Mouse (Mus musculus) heart, embryonic 10.5 days (tissue): ENCODE measurements at regions not wholly inside any gene's neighbourhood (a gene's known extent, or its start where the extent isn't known, plus 50 kb on each side); places are given as distances from the start of the nearest gene placed in this dataset.

Source experiments
- DNase-seq: peaks from one replicate; pipeline ENCODE4 v3.0.0-alpha.2; 2017; ENCODE audit warnings: low spot score
- H3K27ac ChIP-seq: fragments of 300-500 bp; sonication (generic); 2 replicates; pipeline ENCODE4 v1.5.1; 2016; ENCODE audit warnings: mild to moderate bottlenecking
- H3K27me3 ChIP-seq: fragments of 300-500 bp; sonication (generic); 2 replicates; pipeline ENCODE4 v1.6.1; 2016; ENCODE audit warnings: mild to moderate bottlenecking; ENCODE audit not compliant: poor library complexity, insufficient read depth, severe bottlenecking
- H3K36me3 ChIP-seq: fragments of 300-500 bp; sonication (generic); 2 replicates; pipeline ENCODE4 v1.6.1; 2016; ENCODE audit warnings: mild to moderate bottlenecking, moderate library complexity
- H3K4me1 ChIP-seq: fragments of 300-500 bp; sonication (generic); 2 replicates; pipeline ENCODE4 v1.6.1; 2016; ENCODE audit warnings: mild to moderate bottlenecking
- H3K4me3 ChIP-seq: fragments of 300-500 bp; sonication (generic); 2 replicates; pipeline ENCODE4 v1.5.1; 2016; ENCODE audit warnings: mild to moderate bottlenecking, moderate library complexity
- H3K9me3 ChIP-seq: fragments of 300-500 bp; sonication (generic); 2 replicates; pipeline ENCODE4 v1.6.1; 2016; ENCODE audit warnings: mild to moderate bottlenecking, moderate library complexity
- whole genome bisulfite sequencing: fragments of 180-500 bp; shearing (Covaris S2); methylation state at CpG from one replicate; pipeline ENCODE4 v1.1.7; 2016; 5-methylcytosine and 5-hydroxymethylcytosine counted together

DNA sequence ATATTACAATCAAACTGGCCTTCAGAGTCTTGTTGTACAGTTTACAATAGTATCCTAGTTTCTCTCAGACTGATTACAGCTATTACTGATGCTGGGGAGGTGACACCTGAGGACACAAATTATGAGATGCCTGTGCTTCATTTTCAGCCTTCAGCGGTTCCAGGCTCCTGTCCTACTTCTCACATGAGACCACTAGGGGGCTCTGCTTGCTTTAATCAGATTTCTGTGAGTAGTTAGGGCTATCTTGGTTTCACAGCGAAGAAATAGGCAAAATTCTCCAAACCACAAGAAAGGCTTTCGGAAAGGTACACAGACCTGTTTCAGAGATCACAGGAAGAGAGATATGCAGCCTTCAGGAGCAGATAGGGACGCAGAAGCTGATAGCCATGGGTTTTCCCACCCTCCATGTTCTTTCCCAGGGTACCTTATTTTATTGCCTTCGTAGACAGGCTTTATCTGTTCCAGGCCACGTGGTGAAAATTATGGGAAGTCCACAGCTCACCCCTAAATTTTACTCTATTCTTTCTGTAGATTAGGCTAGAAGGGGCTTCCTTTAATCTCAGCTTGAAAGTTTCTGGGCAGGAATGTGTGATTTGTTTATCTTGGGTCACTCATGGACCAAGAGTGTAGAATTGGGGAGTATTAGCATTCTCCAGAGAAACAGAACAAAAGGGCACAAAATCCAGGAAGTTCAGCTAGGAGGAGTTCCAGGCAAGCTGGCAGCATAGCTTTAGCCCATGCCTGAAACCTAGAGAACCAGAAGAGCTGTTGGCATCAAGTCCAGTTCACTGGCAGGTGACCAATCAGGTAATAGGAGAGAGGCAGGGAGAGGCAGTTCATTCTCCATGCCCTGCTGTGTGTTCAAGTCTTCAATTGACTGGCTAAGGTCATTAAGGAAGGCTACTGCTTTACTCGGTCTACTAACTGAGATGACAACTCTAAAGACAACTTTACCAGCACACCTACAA is 141.9 kb upstream of the Ghitm start:
- H3K27me3 ChIP-seq: no peaks in the 10 kb centered on the region
- H3K9me3 ChIP-seq: no peaks in the 10 kb centered on the region
- no peak overlapping the region for H3K27ac ChIP-seq
- no peak for DNase-seq
- no peaks in the 10 kb centered on the region for H3K4me1 ChIP-seq
- WGBS: 55% methylated on average over 7 of the region's 7 CpGs
- H3K36me3 ChIP-seq: no peaks in the 10 kb centered on the region
- no peak overlapping the region for H3K4me3 ChIP-seq

GRCm38 (mm10) chr14:37272063-37272462 is 137.0 kb upstream of the Ghitm start:
- Histone ChIP-seq H3K36me3 (no peaks in the 10 kb centered on the region), H3K27me3 (no peaks in the 10 kb centered on the region), H3K4me1 (0 out of 2 replicates have a peak, but pooled peaks cover 2% of the 10 kb centered on the region), H3K4me3 (no peak overlapping the region), H3K27ac (no peak overlapping the region), H3K9me3 (no peaks in the 10 kb centered on the region)
- WGBS: 74% methylated on average over 2 of the region's 2 CpGs
- DNase-seq: no peak

DNA sequence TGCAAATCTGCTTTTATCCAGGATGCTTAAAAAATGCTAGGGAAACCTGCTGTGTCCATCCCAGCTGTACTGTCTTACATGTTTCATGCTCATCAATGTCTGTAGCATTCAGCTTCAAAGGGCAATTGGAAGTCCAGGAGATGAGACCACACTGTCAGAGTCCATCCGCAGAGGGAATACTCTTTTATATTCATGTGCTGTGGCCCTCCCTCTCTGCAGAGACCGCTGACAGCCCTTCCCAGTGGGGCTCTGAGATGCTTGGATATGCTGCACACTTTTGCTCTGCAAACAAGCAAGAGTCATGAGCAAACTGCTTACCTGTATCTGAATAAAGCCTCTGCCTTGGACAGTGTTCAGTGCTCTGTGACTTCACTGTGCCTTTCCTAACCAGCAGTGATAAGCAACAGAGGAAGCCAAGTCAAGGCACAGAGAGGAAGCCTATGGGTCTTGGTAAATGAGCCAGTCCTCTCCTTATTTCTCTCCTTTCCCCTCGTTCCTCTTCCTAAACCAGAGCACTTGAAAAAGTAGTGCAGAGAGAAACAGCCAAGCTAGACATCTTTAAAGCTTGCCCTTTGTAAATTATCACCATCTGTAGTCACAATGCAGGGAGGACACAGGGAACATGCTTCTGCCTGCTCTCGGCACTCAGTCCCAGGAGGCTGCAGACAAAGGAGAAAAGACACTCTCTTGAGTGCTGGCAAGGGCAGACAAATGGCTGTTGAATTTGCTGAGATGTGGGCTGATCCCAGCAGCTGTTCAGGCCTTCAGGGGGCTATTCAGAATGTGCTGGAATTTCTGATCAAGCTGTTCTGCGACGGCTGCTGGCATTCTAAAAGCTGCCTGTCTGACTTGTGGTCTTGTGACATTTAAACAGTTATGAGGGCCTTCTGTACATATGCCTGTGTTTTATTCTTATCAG is 136.2 kb upstream of the Ghitm start:
- Histone ChIP-seq H3K4me3 (no peak overlapping the region), H3K27ac (no peak overlapping the region; the same call in 1 of the 2 replicates), H3K4me1 (0 out of 2 replicates have a peak, but pooled peaks cover 2% of the 10 kb centered on the region), H3K27me3 (no peaks in the 10 kb centered on the region), H3K36me3 (no peaks in the 10 kb centered on the region), H3K9me3 (no peaks in the 10 kb centered on the region)
- DNase-seq: no peak
- 53% methylated on average over 6 of the region's 6 CpGs for WGBS

GRCm38 (mm10) chr14:37269920-37270319 is 134.8 kb upstream of the Ghitm start:
- no peaks in the 10 kb centered on the region for H3K27me3 ChIP-seq
- 50% methylated on average over 2 of the region's 2 CpGs for WGBS
- no peak overlapping the region for H3K4me3 ChIP-seq
- H3K36me3 ChIP-seq: no peaks in the 10 kb centered on the region
- DNase-seq: no peak
- H3K27ac ChIP-seq: no peak overlapping the region
- H3K4me1 ChIP-seq: 0 out of 2 replicates have a peak, but pooled peaks cover 2% of the 10 kb centered on the region
- H3K9me3 ChIP-seq: no peaks in the 10 kb centered on the region

DNA sequence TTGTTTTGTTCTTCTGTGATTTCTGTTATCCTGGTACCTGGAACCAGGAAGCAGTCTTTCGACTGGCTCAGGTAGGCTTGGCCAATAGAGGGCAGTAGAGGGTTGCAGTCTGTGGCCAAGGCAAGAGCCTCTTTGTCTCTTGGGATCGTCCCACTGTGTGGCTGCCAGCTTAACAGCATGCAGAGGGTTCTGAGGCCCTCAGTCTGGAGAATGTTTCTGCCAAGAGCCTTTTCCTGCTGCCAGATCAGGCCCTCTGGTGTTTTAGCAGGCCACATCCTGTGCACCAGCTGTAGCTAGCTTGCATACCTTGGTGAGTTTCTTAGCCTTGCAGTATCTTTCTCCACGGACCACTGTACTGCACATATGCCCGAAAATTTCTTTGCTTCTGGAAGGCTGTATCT is 103.6 kb upstream of the Ghitm start:
- Histone ChIP-seq H3K4me1 (no peaks in the 10 kb centered on the region), H3K36me3 (no peaks in the 10 kb centered on the region), H3K9me3 (no peaks in the 10 kb centered on the region), H3K27me3 (no peaks in the 10 kb centered on the region), H3K27ac (no peak overlapping the region), H3K4me3 (no peak overlapping the region)
- DNase-seq: peak; percentile 78
- 40% methylated on average over 4 of the region's 4 CpGs for WGBS

GRCm38 (mm10) chr14:37237191-37237590 is 102.1 kb upstream of the Ghitm start:
- no peak for DNase-seq
- Histone ChIP-seq H3K27ac (no peak overlapping the region), H3K4me3 (no peak overlapping the region), H3K36me3 (no peaks in the 10 kb centered on the region), H3K9me3 (no peaks in the 10 kb centered on the region), H3K27me3 (no peaks in the 10 kb centered on the region), H3K4me1 (no peaks in the 10 kb centered on the region)
- whole genome bisulfite sequencing: 81% methylated on average over 5 of the region's 5 CpGs

- Histone ChIP-seq H3K27ac (no peak overlapping the region), H3K27me3 (no peaks in the 10 kb centered on the region), H3K9me3 (no peaks in the 10 kb centered on the region), H3K36me3 (no peaks in the 10 kb centered on the region), H3K4me3 (no peak overlapping the region), H3K4me1 (no peaks in the 10 kb centered on the region)
- DNase-seq: no peak
These were observed 73.2 kb upstream of the Ghitm start for GRCm38 (mm10) chr14:37208256-37208655.

- Histone ChIP-seq H3K27me3 (no peaks in the 10 kb centered on the region), H3K36me3 (no peaks in the 10 kb centered on the region), H3K9me3 (no peaks in the 10 kb centered on the region), H3K4me3 (no peak overlapping the region), H3K4me1 (no peaks in the 10 kb centered on the region), H3K27ac (no peak overlapping the region)
- WGBS: 73% methylated on average over 5 of the region's 5 CpGs
- DNase-seq: no peak
These were observed 54.7 kb upstream of the Ghitm start for GRCm38 (mm10) chr14:37189795-37190194.
